Mouse (Mus musculus) testis, adult 2 months (tissue): ENCODE results near the gene Gm10721.
"Not testable (repeated sequence)": the region's sequence is repeated elsewhere in the genome, so short reads cannot be mapped to it uniquely, and the experiment has no call there.

ENCODE experiments used
- CTCF ChIP-seq: fragments of 200-500 bp; IDR thresholded peaks from 2 replicates; pipeline ENCODE4 v1.5.1; 2012; ENCODE audit warnings: low read depth, mild to moderate bottlenecking, inconsistent platforms, low read length, moderate library complexity; ENCODE audit not compliant: control insufficient read depth, insufficient read depth, insufficient replicate concordance
- POLR2A ChIP-seq: fragments of 200-500 bp; IDR thresholded peaks from 2 replicates; pipeline ENCODE4 v1.6.1; 2012; ENCODE audit warnings: low read depth, mild to moderate bottlenecking, inconsistent platforms, low read length, moderate library complexity; ENCODE audit not compliant: control insufficient read depth

- not testable (repeated sequence) for TF ChIP-seq CTCF, POLR2A
Observed at GRCm38 (mm10) chr9:3034299-3034698, 21.4 kb downstream of the Gm10721 start, which contains the start of gene Gm17535.
